Mouse (Mus musculus) 3T3-L1 (cell line): Measurements from ENCODE around the gene Gm11236.
"Not testable (repeated sequence)": the region's sequence is repeated elsewhere in the genome, so short reads cannot be mapped to it uniquely, and the experiment has no call there.

Experiments used
- DNase-seq: peaks from one replicate; pipeline ENCODE4 v3.0.0-alpha.2; 2015; ENCODE audit warnings: low read depth, low spot score

The Gm11236 gene

GRCm38 (mm10) chr4:73637821-73638220, at the start of gene Gm11236:
TSS of gene Gm11236 (plus strand) at chr4:73638121.
- DNase-seq: not testable (repeated sequence)

DNA sequence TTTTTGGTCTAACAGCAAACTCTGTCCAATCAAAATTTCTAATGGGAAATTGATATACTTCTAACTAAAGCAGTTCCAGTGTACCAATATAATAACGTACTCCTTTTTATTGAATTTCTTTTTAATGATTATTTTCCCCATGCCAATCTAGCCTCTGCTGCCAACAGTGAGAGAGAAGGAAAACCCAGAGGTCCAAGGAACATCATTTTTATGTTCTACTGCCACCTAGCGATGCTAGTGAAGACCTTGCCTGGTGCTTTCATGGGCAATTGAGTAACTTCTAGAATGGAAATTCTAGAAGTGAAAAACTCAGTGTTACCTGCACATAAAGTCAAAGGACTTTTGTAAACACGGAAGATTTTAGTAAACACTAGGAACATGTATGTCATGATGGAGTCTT, 38.7 kb upstream of the Gm11236 start:
- DNase-seq: peak; percentile 56

DNA sequence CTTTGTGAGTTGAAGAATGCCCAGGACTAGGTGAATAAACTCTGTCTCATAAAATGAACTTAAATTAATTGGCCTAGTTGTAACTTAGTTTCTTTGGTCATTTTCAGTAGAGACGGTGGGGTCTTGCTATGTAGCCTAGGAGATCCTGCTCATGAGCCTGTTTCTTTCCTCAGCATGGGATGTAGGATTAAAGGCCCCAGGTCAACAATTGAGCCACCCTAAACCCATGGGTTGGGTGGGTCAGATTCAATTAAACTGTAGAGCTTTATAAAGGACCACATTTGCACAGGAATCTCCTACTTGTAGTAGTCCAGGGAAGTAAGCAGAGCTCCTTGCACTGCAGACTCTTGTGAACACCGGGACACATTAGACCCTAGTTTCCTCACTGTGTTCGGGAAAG, 30.3 kb upstream of the Gm11236 start, which contains the start of gene Gm11238:
TSS of gene Gm11238 (plus strand) at position 301 of the 400 bp plus-strand sequence.
- DNase-seq: not testable (repeated sequence)

DNA sequence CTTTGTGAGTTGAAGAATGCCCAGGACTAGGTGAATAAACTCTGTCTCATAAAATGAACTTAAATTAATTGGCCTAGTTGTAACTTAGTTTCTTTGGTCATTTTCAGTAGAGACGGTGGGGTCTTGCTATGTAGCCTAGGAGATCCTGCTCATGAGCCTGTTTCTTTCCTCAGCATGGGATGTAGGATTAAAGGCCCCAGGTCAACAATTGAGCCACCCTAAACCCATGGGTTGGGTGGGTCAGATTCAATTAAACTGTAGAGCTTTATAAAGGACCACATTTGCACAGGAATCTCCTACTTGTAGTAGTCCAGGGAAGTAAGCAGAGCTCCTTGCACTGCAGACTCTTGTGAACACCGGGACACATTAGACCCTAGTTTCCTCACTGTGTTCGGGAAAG, 15.2 kb upstream of the Gm11236 start, which contains the start of gene Gm11237:
TSS of gene Gm11237 (plus strand) at position 301 of the 400 bp plus-strand sequence.
- DNase-seq: not testable (repeated sequence)

GRCm38 (mm10) chr4:73661864-73662263, 23.9 kb downstream of the Gm11236 start:
- not testable (repeated sequence) for DNase-seq

DNA sequence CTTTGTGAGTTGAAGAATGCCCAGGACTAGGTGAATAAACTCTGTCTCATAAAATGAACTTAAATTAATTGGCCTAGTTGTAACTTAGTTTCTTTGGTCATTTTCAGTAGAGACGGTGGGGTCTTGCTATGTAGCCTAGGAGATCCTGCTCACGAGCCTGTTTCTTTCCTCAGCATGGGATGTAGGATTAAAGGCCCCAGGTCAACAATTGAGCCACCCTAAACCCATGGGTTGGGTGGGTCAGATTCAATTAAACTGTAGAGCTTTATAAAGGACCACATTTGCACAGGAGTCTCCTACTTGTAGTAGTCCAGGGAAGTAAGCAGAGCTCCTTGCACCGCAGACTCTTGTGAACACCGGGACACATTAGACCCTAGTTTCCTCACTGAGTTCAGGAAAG, 30.1 kb downstream of the Gm11236 start, which contains the start of gene Gm11239:
TSS of gene Gm11239 (plus strand) at position 301 of the 400 bp plus-strand sequence.
- not testable (repeated sequence) for DNase-seq

- DNase-seq: not testable (repeated sequence)
Observed at GRCm38 (mm10) chr4:73683216-73683615, 45.3 kb downstream of the Gm11236 start, which contains the start of gene Gm428. TSS of gene Gm428 (plus strand) at chr4:73683516.
